Mouse (Mus musculus) NIH3T3 (cell line): ENCODE measurements around the gene Ss18l2.
A peak's percentile ranks its signal among the peaks of the same experiment; 100 is the strongest.

Experiments used
- DNase-seq: peaks from one replicate; pipeline ENCODE4 v3.0.0-alpha.2; 2012; ENCODE audit warnings: low read depth

The Ss18l2 gene

DNA sequence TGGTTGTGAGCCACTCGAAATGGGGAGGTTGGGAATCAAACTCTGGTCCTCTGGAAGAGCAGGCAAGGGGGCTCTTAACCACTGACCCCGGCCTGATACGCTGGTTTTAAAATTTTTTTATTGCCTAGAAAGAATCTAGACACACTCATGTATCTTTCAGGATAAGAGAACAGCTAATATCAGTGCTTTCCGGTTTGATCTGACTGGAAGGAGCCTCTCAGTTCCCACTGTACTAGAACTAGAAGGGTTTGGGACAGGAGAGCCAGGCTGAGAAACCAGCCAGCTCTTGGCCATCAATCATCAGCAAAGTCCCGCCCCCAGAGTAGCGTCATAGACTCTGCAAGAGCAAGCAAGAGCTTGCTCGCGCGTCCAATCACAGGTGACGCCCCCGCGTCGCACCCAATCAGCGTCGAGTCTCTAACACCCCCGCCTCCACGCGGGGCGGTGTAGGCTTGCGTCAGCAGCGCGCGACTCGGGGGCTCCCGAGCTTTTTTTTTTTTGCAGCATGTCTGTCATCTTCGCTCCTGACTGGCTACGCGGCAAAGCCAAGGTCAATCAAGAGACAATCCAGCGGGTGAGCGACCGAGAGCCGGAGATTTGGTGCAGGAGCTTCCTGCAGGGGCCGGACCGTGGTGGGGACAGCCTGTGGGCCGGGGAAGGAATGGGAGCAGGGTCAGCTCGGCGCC, at the start of gene Ss18l2:
TSS of gene Ss18l2 (plus strand) at position 432 of the 686 bp plus-strand sequence.
- peak; percentile 99 for DNase-seq

DNA sequence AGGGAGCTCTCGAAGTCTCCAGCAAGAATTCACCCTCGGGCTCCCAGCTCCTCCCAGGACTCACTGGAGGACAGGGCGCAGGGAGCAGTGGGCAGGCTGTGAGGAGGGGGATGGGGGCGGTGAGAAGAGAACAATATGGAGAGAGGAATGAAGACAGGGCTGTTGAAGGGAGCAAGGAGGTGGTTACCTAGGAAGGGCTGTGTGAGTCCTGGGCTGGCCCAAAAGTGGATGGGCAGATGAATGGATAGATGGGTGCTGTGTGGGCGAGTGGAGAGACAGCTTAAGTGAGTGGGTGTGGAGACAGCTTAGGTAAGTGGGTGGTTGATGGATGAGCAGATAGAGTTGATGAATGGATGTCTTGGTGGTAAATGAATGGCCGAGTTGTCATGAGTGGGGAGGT, 46.7 kb upstream of the Ss18l2 start:
- DNase-seq, result no peak

DNA sequence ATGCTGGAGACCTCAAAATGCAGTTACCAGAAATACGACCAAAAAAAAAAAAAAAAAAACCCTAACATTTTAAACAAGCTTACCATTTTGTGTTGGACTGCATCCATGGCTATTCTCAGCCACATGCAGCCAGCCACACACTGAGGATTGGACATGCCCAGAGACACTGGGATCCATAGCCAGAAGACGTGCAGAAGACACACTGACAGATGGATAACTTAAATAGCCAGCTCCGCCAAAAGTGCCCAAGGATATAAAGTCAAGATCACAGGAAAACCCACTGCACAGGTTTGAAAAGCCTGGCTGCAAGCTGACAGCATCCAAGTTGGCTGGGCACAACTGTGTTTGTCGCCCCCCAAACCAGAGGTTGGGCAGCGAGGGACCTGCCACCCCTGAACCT, 46.0 kb upstream of the Ss18l2 start:
- no peak for DNase-seq

DNA sequence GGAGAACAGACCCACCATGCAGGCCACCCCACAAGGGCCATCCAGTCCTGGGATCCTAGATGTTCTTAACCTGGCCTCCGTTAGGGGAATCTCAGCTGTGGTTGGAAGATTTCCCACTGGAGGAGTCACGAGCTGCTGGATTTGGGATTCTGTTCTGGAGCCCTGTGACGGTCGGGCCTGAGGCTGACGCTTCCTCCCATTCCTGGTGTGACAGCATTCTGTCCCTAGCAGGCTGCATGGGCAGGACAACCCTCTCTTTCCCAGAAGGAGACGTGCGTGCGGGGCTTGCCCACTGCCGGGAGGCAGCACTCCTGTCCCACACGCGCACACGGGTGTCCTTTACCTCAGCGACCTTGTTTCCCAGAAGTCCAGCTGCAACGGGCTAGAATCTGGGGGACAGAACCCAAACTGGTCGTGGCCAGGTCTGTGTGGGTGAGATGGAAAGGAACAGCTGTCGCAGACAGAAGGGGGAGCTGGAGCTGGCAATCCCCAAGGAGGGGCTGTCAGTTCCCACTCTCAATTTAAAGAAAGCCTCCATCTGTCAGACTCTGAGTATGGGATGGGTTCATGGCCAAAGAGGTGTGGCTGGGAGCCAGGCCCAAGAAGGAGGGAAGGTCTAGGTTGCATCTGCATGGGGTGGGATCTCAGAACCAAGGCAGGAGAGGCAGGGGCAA, 43.0 kb upstream of the Ss18l2 start:
- DNase-seq, result no peak

DNA sequence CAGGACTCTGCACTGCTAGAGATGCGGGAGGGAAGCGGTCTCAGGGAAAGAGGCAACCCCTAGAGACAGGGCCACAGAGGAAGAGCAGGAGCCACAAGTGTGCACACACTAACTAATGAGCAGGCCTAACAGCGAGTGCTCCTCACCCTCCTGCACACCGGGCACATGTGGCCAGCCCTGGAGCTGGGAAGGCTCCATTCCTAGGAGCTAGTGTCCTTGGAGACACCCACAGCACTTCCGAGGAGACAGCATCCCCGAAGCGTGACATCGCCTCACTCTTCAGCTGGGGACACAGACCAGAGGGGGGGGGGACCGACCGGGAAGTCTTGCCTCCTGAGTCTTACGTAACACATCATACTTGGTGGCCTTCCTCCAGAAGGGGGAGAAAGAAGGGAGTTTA, 42.3 kb upstream of the Ss18l2 start:
- no peak for DNase-seq

DNA sequence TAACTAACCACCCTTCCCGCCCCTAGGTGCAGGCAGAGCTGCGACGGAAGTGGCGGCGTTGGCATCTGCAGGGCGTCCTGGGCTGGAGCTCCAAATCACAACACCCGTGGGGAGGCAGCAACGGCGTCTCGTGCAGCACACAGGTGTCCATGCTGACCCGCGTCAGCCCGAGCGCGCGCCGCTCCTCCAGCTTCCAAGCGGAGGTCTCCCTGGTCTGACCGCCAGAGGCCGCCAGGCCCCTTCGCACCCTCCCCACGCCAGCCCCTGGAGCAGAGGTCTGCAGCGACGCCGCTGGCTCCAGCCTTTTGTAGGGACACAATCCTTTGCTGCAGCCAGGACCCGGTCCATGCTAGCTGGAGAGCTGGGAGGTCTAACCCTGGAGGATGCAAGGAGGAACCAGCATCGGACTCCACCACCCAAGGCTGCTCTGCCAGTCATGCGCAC, 40.8 kb upstream of the Ss18l2 start:
- DNase-seq, result peak; percentile 87

DNA sequence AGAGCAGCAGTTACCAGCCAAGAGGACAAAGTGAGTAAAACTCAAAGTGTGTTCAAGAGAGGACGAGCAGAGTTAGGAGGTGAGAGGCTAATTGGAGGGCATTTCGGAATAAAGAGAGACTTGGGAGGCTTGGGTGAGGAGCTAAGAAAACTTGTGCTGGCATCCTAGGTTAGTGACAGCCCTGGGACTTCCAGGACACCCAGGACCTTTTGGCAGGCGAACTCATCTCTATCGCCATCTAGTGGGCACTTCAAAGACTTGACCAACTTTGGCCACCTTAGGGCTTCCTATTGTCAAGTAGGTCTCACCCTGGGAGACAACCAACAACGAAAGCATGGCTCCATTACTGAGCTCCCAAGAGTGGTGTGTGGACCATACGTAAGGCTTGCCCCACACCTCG, 38.8 kb upstream of the Ss18l2 start:
- peak; percentile 31 for DNase-seq

DNA sequence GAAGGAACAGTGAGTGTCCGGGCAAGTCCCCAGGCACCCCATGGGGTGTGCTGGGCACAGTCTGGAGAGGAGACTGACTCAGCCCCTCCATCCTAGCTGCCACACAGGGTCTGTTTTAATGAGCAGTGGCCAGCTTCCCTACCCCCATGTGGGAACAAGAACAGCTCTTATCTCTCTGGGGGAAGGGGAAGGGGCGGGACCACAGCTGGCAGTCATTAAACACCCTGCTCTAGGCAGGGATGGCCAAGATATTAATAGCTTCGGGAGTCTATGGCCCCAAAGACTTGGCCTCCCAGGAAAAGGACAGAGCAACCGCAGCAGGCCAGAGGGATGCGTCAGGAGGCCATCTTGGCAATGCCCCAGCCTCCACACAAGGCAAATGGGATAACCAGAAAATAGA, 37.8 kb upstream of the Ss18l2 start:
- peak; percentile 95 for DNase-seq

DNA sequence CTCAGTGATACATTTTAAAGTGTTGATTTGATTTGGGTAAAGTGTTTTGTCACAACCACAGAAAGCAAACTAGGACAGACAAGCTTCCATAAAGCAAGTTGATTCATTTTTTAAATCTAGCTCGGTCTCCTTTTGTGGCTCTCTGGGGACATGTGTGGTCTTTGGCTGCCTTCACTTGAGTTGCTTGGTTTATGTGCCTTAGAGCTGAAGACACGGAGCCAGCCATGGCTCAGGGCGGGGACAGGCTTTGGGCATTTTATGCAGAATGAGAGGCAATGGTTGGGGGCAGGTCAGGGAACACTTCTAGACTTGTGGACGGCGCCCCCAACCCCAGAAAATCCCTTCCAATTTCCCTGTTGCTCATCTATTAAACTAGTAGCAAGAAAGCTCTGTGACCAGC, 36.4 kb upstream of the Ss18l2 start:
- no peak for DNase-seq

DNA sequence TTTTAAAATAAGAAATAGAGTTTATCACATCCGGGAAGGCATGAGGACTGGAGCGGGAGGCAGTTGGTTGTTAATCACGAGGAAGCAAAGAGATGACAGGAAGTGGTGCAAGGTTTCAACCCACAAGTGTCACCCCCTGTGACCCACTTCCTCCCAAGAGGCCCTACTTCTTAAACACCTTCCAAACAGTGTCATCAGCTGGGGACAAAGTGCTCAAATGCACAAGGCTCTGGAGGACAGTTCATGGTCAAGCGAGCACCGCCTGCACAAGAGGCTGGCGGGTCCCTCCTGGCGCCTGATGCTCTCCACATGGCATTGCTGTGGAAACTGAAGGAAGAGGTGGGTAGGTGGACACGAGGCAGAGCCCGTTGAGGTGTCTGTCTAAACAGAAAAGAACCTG, 35.1 kb upstream of the Ss18l2 start:
- no peak for DNase-seq

DNA sequence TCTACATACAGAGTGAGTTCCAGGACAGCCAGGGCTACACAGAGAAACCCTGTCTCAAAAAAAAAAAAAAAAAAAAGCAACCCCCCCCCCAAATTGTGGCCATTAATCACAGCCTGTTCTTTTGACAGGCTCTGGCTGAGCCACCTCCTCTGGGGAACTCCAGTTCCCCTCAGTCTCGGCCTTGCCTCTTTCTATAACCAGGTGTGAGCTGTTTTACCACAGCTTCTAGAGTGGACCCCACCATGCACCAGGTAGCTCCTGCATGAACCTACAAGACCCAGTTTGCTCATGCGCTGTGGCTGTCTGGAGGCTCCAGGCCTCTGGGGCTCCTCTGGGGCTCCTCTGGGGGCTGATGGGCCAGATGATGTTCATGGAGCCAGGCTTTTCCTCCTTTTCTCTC, 34.6 kb upstream of the Ss18l2 start:
- no peak for DNase-seq

DNA sequence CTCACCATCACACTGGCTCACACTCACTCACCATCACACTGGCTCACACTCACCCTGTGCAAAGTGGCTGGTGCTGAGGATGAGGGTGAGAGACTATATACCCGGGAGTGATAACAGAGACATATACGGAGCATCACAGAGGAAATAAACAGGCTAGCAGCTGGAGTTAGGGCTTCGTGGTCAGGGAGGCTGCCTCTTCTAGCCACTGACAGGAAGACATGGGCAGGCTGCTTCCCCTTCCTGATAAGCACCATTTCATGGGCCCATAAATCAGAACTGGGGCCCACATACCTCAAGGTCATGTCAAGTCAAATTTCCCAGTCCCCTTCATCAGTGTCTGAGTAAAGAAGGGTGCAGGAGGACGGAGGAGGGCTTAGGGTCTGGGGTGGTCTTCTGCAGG, 33.1 kb upstream of the Ss18l2 start:
- DNase-seq, result no peak

DNA sequence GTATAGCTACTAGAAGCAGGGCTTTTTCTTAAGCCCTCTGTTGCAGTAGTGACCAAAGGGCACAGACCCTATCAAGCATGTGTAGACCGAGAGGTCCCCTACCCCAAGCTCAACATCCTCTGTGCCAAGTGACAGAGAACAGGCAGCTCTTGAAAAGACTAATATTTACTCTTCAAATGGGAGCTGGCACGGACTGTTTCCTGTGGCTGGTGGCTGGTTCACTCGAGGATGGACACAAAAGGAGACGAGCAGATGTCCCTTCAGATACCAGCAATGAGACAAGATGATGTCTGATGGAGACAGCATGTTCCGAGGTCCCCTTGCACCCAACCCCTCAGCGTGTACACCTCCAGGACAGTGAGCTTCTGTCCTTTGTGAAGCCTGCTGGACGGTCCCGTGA, 32.7 kb upstream of the Ss18l2 start:
- no peak for DNase-seq

DNA sequence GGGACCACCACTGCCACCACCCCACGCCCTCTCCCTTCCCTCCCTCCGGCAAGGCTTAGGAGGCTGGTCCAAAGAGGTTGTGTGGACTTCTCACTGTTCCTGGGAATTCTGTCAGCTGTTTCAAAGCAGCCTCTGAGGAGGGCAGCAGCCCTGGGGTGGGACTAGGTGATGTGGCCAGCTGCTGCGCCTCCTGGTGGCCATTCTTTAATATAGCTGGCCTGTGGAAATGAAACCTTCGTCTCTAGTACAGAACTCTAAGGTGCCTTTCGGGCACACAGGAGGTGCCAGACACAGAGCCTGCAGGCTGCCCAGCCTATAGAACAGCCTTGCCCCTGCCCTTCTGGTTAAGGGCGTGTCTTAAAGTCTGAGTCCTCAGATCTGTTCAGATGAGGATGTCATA, 30.6 kb upstream of the Ss18l2 start:
- peak; percentile 91 for DNase-seq

DNA sequence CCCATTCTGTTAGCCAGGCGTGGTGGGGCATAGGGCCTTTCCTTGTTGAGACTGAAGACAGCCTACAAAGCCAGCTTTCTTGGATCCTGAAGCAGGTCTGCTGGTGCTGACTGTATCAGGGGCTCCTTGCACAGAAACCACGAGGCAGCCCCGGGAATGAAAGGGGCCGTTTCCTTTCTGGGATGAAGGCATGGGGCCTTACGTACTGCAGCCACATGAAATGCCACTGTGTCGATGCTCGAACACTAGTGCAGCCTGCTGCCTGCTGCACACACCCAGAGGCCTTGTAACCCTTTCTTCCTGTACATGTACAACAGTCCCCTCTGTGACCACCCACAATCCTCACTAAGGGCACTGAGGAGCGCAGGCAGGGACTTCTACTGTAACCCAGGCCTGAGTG, 28.9 kb upstream of the Ss18l2 start:
- no peak for DNase-seq

DNA sequence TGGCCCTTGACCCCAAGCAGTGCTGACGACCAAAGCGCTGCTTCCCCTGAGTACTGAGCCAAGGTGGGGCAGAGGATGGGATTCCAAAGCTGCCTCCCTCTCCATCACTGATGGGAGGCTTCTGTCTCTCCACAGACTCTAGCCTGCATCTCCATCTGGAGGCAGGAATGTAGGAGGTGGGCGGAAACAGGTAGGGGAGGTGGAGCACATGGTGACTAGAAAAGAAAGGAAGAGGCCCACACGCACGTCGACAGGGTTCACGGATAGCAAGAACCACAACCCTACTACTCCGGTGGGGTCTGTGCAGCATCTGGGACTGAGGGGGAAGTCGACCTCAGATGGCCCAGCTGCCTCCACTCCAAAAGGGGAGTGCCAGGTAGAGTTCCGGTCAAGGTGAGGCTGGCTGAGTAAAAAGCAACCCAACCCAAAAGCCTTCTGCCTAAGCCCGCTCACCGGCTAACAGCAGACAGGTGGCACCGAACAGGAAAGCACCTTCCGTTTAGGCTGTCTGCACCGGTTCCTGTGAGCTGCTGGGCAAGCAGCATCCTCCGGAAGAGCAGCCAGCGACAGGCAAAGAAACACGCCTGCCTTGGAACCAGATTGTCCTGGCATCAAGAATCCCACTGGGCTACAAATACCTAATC, 28.0 kb upstream of the Ss18l2 start:
- DNase-seq, result no peak

DNA sequence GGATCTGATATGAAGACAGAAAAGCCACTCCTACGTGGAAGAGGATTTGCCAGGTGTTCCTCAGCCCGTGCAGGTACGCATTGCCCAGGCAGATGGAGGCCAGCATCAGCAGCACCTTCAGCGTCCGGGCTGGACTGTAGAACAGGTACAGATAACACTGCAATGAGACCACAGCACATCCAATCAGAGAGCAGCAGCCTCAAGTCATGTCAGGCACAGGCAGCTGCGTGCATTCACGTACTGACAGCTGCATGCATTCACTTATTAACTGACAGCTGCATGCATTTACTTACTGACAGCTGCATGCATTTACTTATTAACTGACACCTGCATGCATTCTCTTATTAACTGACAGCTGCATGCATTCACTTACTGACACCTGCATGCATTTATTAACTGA, 25.4 kb upstream of the Ss18l2 start:
- no peak for DNase-seq

DNA sequence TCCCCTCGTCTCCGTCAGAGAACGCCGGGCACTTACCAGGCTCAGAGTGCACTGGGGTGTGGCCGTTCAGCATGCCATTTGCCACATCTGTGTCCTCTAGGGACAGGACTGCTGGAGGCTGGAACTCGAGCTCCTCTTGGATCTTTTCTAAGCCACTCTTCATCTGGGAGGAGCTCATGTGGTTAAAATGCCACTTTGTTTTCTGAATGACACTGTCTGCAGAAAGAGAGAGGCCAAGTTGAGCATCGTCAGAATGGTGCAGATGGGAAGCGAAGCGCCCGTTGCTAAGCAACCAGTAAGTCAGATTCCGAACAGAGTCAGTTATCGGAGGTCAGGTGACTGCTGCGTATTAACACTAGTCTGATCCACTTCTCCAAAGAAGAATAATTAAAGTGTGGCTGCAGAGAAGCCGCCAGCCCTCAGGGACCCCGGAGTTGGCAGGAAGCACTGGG, 19.9 kb upstream of the Ss18l2 start:
- DNase-seq, result no peak

DNA sequence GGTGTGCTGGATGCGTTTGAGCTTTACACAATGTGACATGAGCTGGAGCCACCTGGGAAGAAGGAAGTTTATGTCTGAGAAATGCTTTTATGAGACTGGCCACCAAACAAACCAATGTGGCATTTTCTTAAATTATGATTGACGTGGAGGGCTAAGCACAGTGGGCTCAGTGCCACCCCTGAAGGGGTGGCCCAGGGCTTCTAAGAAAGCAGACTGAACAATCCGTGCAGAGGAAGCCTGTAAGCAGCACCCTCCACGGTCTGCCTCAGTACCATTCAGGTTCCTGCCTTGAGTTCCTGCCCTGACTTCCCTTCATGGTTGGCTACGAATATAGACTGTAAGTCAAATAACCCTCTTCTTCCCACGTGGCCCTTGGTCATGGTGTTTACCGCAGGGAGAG, 19.4 kb upstream of the Ss18l2 start:
- DNase-seq, result no peak

DNA sequence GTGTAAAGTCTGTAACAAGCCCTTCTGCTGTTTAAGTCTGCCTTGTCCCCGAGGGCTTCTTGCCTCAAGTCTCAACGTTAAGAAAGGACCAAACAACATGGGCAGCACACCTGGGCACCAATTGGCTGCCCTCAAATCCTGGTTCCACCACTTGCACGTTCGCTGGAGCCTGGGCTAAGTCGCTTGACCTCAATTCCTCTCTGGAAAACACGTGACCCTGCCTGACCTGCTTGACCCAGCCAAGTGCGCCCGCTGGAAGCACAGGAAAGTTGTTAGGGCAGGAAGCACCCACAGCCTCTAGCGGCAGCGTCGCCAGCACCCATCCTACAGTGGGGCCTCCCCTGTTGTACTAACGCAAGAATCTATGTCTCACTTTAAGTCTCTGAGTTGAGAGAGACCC, 15.4 kb upstream of the Ss18l2 start:
- no peak for DNase-seq

DNA sequence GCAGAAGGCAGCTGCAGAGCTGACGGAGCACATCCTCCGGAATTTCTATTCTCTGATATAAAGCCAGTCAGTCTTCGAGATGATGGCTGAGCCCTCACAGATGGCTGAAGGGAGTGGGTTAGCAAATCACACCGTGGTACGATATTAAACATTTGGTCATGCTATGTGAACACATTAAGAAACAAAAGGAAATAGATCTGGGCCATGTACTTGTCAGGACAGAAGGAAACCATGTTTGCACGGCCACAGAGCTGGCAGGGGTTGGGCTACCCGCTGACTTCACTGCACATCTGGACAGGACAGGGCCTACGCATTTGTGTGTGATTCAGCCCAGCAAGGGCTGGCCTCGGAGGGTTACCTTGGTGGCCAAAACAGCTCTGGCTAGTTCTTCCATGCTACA, 13.5 kb upstream of the Ss18l2 start:
- DNase-seq, result no peak

DNA sequence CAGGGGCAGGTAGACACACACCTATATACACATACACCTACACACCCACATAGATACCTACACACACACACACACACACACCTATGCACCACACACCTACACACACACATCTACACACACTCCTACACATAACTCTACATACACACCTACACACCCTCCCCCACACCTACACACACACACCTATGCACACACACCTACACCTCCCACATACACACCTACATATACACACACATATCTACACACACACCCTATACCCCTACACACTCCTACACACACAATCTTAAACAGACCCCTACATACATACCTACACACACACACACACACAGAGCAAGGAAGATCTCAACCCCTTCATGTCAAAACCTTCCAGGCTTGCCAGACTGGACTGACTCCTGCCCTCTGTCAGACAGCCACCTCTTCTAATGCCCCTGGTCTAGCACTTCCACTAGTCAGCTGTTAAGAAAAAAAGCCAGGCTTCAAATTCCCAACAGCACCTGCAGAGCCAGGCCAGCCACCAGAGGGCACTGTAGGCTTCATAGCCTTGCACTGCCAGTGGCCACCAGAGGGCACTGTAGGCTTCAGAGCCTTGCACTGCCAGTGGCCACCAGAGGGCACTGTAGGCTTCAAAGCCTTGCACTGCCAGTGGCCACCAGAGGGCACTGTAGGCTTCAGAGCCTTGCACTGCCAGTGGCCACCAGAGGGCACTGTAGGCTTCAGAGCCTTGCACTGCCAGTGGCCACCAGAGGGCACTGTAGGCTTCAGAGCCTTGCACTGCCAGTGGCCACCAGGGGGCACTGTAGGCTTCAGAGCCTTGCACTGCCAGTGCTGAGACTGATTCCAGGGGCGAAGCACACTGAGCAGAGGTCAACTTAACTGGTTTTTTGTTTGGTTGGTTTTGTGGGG, 12.7 kb upstream of the Ss18l2 start:
- peak; percentile 63 for DNase-seq
